Mouse (Mus musculus): ENCODE results near the gene Yipf1.

Yipf1 gene

DNA sequence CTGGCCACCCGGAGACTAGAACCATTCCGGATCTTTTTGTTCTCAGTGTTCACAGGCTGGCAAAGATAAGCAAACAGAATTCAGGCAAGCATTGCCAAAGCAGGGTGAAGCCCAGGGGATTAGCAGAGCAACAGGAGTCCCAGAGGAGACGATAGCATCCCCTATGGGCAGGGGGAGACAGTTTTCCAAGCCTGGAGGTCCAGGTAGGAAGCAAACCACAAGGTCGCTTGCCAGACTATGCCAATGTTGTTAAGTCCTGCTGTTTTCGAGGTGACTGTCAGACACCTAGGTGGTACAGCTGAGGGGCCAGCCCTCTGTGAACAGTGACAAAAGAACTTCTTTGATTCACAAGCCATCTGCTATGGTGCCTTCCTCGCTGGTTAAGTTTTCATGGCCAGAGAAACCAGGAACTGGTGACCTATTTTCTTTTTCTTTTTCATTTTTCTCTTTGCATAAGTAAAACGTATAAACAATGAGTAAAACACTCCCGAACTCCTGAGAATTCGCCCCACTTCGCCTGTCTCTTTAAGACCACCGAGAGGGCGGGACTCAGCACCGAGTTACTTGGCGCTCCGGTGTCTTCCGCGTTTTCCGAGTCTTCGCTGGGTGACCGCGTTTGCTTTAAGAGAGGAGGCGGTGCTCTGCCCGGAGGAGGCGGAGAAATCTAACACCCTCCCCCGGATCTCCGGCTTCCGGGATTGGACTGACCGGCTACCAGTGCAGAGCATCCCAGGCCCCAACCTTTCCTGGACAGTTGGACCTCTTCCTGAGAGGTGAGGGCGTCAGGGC, at the start of gene Yipf1:
Gene Yipf1, plus strand, starts transcription at position 674 of the 789 bp plus-strand sequence.
- peak; percentile 56 for DNase-seq (ENCODE audit: extremely low spot score, low read depth, low spot score)

DNA sequence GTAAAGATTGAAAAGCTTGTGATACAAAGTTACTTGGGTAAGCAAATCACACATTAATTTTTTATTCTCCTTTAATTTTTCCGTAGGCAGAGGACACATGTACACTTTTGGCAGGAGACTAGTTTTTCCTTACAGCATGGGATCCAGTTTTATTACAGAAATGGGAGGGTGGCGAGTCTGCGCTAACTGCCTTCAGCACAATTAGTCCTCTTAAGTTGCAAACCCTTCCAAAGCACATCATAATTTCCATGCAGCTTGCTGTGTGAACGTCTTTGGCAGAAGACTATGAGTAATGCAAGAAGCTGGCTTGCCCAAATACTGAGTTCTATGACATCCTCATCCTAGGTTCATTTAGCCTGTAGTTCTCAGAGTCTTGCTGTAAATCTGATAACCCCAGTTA, 40.5 kb upstream of the Yipf1 start:
- DNase-seq (ENCODE audit: extremely low spot score, low read depth, low spot score), result no peak

DNA sequence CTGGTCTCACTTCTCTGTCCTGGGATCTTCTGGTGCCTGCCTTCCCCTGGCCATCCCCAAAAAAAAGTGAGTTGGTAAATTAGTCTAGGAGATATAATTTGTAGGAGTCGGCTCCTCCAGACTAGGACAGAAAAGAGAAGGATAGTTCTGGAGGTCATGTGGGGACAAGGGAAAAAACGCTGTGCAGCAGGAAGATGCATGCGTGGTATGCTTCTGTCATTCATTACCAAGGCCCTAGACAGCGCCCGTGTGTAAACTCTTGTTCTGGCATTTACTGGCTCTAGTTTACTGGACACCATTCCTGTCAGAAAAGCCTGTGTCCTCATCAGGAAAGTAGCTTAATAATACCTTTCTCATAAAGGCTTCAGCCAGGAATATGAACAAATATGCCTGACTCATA, 39.7 kb upstream of the Yipf1 start:
- DNase-seq (ENCODE audit: extremely low spot score, low read depth, low spot score), result no peak

DNA sequence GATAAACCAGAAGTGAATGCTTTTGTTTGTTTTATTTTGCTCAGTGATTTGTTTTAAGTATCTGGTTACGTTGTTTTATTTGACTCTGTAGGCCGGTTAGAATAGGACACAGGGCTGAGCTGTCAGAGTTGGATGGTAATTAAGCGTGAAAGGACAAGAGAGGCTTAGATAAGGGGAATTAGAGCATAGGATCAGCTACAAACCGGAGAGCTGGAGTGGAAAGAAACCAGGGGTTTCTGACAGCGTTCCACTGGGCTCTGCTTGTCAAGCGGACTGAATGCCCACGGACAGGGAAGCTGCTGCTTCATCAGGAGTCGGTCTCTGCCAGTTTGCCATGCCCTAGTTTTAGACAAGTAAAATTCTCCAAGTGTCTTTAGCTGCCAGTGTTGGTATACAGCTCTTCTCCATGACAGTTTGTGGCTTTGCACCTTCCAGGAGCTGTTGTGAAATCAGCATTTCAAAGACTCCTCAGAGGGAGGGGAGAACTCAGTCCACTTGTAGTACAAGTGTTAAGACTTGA, 35.9 kb upstream of the Yipf1 start:
- DNase-seq (ENCODE audit: extremely low spot score, low read depth, low spot score), result no peak

DNA sequence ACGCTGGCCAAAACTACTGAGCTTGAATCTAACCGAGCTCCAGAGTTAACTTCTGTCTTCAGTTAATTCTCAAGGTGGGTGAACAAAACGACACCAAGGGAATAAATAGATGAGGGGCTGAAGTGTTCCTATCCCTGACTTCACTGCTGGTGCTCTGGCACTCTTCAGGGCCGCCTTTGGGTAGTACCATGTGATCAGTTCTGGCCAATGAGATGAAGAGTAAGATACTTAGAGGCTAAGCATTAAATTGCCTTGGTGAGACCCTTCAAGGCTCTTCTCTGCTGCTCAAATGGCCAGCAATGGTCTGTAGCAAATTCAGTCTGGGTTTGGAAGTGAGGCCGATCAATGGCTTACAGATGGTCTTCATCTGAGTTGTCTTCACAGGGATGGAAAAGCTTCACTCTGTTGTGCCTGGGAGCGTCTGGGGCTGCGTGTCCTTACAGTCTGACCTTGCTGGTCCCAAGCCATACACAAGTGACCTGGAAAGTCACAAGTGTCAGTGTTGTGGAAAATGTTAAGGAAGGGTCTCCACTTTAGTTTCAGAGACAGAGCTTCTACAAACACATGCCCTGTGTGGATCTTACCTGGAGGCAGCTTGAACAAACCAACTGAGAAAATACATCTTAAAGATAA, 33.2 kb upstream of the Yipf1 start:
- no peak for DNase-seq (ENCODE audit: extremely low spot score, low read depth, low spot score)

DNA sequence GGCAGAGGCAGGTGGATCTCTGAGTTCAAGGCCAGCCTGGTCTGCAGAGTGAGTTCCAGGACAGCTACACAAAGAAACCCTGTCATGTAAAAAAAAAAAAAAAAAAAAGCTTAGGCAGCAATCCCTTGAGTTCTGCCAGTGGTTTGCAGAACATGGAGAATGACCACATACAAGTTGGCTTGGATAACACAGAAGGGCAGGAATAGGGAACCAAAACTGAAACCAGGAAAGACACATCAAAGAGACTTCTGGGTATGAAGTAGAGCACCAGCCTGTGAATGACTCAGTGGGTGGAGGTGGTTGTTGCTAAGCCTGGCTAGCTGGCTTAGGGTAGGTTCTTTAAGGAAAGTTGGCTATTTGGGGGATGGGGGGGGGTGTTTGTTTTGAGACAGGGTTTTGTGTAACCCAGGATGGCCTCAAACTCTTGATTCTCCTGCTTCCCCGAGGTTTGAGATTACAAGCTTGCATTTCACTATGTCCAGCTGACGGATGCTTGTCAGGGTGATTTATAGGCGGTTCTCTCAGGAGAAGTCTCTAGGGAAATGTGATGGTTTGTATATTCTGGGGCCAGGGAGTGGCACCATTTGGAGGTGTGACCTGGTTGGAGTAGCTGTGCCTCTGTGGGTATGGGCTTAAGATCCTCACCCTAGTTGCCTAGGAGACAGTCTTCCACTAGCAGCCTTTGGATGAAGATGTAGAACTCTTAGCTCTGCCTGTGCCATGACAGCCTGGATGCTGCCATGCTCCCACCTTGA, 28.5 kb upstream of the Yipf1 start:
- DNase-seq (ENCODE audit: extremely low spot score, low read depth, low spot score), result no peak

DNA sequence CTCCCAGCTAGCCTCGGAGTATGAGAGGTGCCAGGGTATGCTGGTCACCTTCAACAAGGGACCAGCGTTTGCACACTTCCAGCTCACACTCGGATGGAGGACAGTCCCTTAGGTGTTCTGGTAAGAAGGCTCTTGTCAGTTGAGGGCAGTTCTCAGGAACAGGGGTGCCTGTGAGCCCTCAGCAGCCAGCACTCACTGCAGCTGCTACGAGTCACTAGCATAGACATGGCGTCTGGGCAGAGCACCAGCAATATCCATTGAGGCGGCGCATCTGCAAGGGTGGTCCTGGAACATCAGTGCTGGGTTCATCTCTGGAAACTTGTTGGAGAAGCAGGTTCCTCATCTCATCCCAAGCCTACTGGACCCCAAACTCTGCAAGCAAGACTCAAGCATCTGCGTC, 27.8 kb upstream of the Yipf1 start:
- DNase-seq (ENCODE audit: extremely low spot score, low read depth, low spot score), result no peak

DNA sequence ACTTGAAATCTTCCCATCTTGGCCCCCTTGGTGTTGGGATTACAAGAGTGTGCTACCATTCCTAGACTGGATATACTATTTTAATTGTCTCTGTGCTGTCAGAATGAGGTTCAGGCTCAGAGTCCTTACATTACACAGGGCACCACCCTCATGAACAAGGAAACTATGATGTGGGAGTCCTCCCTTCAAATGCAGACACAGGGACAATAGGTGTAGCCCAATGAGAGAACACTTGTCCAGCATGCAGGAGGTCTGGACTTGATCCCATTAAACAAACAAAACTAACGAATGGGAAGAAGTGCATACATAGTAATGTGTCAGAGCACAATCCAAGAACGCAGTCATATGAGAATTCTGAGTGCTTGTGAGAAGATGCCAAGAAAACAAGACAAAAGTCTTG, 26.6 kb upstream of the Yipf1 start:
- DNase-seq (ENCODE audit: extremely low spot score, low read depth, low spot score), result no peak

DNA sequence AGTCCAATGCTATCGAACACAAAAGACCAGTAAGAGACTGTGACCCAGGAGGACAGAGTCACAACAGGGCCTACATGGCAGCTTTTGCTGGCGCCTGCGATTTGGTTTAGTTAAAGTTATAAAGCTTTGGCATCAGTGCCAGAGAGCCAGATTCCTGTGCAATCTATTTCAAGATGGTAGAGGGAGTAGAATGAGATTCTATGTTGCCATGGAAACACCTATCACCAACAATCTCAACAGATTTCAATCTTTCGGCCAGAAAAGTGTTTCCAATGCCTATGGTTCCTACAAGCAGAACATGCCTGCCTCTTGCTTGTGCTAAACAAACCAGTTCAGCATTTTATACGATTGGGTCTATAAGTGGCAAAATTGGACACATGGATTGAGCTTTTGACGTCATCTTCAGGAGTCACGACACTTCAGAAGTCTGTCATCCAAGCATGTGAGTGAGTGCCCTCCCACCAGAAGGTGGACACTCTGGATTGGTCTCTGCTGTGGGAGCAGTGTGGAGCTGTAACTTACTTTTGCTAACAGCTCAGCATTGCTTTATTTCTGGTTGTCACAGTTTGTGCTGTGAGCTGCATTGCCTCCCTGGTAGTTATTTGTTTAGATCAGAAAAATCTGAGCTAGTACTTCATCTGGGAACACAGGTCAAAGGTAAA, 22.4 kb upstream of the Yipf1 start:
- DNase-seq (ENCODE audit: extremely low spot score, low read depth, low spot score), result no peak

DNA sequence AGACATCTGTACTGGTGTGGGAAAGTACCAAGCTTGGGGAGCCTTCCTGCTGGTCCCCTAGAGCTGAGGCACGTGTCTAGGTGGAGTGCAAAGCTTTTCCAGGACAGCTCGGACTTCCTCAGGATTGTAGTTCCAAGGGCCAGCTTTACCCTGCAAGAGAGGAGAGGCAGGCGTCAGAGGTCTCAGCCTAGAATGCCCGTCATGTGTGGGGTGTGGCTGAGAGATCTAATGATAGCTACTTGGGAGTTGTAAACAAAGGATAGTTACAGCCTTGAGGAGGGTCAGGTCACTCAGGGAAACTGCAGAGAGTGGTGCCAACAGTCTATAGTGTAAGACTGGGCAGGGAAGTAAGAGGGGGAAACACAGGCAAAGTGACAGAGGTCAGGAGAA, 21.9 kb upstream of the Yipf1 start:
- DNase-seq (ENCODE audit: extremely low spot score, low read depth, low spot score), result no peak

DNA sequence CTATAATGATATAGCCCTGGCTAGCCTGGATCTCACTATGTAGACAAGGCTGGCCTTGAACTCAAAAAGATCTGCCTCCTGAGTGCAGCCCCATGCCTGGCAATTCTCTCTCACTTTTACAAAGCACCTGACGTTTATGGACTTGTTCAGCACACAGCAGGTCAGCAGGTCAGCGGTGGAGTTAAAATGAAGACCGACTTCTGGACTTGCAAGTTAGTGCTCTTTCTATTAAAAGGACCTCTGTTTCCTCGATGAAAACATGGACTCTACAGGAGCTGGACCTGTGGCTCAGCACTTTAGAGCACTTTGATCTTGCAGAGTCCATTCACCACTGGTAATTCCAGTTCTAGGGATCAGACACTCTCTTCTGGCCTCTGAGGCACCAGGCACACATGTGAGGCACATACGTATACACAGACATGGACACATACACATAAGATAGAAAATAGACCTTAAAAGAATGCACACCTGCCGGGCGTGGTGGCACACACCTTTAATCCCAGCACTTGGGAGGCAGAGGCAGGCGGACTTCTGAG, 16.0 kb upstream of the Yipf1 start:
- DNase-seq (ENCODE audit: extremely low spot score, low read depth, low spot score), result no peak

DNA sequence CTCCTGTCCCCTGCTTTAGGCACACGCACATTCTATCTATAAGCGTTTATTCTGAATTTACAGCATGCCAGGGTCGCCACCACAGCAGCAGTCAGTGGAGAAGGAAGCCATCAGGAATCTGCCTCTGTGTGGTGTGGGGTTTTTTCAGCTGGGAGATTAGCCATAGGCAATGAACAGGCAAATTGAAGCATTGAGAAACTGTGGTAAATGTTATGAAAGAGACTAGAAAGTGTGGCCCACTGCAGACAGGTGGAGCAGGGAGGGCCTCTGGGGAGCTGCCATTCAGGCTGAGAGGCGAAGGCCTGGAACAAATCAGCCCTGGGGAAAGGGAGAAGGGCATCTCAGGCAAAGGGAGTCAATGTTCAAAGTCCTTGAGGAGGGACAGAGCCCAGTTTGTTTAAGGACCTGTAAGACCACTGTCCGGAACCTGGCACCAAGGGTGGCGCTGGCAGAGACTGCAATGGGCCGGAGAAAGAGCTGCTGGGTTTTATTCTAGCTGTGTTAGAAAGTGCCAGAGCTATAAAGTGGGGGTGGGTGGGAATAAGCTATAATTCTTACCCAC, 14.3 kb upstream of the Yipf1 start:
- DNase-seq (ENCODE audit: extremely low spot score, low read depth, low spot score), result no peak

DNA sequence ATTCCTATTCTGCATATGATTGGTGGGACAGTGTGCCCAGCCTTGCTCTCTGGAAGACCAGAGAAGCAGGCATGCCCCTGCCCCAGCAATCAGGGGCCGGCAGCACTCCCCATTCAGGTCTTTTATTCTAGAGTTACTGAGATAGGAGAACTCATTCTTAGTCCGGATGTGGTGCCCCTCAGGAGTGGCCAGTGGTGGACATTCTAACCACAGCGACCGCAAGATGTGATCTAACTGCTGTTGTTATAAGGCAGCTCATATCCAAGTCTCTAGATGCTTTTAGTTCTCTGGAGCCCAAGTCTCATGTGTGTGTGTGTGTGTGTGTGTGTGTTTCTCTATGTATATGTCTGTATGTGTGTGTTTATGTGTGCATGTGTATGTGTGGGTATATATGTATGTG, 13.8 kb upstream of the Yipf1 start:
- no peak for DNase-seq (ENCODE audit: extremely low spot score, low read depth, low spot score)

DNA sequence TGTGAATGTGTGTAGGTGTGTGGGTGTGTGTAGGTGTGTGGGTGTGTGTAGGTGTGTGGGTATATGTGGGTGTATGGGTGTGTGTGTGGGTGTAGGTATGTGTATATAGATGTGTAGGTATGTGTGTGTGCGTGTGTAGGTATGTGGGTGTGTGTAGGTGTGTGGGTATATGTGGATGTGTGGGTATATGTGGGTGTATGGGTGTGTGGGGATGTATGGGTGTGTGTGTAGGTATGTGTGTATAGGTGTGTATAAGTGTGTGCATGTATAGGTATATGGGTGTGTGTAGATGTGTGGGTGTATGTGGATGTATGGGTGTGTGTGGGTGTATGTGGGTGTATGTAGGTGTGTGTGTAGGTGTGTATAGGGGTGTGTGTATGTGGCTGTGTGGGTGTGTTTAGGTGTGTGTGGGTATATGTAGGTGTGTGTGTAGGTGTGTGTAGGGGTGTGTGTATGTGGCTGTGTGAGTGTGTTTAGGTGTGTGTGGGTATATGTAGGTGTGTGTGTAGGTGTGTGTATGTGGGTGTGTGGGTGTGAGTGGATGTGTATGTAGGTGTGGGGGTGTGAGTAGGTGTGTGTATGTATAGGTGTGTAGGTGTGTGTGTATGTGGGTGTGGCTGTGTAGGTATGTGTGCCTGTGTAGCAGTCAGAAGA, 13.1 kb upstream of the Yipf1 start:
- DNase-seq (ENCODE audit: extremely low spot score, low read depth, low spot score), result no peak

DNA sequence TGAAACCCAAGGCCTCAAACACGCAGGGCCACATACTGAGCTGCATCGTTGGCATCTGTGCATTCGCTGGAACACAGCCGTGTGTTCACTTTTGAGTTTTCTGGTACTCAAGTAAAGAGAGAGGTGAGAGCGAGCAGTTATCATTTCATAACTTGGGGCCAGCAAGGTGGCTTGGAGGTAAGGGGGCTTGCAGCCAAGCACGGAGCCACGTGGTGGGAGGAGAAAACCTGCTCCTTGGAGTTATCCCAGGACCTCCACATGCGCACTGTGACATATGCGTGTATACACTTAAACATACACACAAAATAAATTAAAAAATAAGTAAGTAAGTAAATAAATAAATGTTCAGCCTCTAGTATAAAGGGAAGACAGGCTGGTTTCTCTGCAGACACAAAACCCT, 11.9 kb upstream of the Yipf1 start:
- no peak for DNase-seq (ENCODE audit: extremely low spot score, low read depth, low spot score)

DNA sequence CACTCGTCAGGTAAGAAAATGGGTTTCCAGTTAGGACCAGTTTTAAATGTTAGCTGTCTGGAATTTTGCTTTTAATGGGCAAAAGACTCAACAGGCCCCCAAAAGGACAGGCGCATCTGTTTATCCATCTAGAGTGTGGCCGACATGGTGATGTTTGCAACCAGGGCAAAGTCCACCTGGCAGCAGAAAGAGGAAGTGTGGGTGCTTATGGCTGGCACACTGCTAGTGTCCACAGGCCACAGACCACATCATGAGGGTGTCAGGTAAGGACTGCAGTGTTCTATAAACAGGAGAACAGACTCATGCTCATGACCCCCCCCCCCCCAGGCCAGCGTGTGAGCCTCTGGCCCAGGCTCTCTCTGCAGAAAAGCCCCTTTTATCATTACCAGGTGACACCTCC, 11.3 kb upstream of the Yipf1 start:
- no peak for DNase-seq (ENCODE audit: extremely low spot score, low read depth, low spot score)

DNA sequence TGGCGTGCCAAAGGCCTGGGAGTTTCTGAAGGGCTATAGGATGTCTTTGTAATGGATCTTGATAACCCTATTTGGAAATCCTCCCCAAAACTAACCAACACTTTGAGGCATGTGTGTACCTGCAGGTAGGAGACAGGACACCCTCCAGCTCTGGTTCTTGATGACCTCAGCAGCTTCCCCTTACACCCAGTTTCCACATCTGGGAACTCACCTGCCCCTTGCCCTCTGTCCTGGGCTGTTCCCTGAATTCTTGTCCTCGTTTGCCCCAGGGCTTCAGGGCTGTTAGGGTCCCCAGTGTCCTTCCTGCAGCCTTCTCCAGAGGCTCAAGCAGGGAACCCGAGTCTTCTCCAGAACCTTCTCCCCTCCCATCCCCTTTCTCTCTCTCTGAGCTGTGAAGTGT, 10.6 kb upstream of the Yipf1 start:
- no peak for DNase-seq (ENCODE audit: extremely low spot score, low read depth, low spot score)

DNA sequence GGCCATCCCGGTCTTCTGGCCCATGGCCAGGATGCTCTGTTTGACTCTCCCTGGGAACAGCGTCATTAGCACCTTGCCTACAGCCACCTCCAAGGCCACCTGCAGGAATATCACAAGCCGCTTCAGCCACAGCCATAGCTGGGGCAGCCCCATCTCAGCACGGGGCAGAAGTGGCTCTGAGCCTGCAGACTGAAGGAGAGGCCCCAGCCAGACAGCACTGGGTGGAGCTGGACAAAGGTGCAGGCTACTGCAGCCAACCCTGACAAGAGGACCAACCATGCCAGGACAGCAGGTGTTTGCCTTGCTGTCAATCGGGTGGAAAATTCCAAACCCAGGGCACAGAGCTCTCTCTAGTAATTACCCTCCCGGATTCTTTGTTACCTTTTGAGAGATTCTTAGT, 7.2 kb upstream of the Yipf1 start, which contains the start of gene Dio1:
Gene Dio1, minus strand, starts transcription at position 204 of the 400 bp plus-strand sequence.
- no peak for DNase-seq (ENCODE audit: extremely low spot score, low read depth, low spot score)

DNA sequence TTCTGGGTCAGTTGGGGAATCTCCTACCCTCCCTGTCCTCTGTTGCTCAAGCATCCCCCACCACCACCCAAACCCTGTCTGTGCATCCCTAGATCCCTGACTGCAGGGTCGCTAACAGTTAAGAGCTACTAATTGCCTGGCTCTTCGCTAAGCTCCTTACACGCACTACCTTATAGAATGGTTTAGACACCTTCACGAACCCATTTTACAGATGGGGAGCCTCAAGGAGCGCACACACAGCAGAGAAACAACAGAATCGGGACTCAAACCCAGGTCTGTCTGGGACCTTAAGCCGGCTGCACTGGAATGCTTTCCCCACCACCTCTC, 279 bp downstream of the Yipf1 start:
- no peak for DNase-seq (ENCODE audit: extremely low spot score, low read depth, low spot score)

DNA sequence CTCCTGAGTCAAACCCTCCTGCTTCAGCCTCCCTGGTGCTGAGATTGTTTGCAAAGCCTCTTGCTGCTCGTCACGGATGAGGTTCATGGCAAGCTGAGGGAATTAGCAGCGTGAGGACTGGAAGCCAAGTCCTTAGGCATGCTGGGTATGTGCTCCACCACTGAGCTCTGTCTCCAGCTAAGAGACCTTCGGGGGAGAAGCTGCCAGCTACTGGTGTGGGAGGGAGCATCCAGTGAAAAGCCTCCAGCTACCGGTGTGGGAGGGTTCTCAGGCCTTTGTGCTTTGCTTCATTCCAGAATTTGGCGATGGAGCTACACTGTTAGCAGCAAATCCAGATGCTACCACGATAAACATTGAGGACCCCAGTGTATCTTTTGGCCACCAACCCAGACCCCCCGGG, 4.5 kb downstream of the Yipf1 start:
- no peak for DNase-seq (ENCODE audit: extremely low spot score, low read depth, low spot score)
